Mouse (Mus musculus): Measurements from ENCODE around the gene Yju2. TPM values are rescaled to one million over a fixed set of nuclear protein-coding genes. Genes with fewer than 3 reads are reported as not detected.

Yju2 gene
- total RNA-seq, 1 experiment = 14.0 TPM

DNA sequence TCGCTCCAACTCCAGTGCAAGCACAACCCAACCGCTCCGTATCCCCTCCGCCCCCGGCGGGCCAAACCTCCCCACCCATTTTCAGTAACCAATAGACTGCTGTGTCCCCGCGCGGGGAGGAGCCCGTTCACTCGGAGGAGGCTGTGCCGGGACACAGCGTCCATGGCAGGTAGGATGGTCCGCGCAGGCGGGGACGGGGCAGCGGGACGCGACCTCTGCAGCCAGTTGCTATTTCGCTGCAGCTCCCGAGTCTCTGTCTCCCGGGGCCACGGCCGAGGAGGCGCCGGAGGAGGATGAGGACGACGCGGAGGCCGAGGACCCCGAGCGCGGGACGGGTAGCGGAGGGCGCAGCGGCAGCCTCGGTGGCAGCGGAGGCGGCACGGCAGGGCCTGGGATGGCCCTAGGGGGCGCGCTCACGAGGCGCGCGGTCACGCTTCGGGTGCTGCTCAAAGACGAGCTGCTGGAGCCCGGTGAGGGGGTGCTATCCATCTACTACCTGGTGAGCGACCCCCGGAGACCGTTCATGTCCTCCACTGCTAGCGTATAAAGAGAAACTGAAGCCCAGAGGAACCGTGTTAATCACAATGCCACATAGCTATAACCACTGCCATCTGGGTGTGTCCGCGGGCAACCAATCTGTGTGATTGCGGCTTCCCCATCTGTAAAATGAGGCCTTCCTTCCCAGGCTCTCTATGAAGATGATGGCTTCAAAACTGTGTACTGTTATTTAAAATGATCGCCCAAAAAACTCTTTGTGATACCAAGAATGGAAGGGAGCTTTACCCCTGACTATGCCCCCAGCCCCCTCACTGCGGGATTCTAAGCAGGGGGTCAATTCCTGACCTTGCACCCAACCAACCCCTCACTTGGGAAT is 50.4 kb downstream of the Yju2 start:
- Histone ChIP-seq H3K9me3 (ENCODE audit: control insufficient read depth, insufficient read depth, low read depth, low read length) (no peaks in the 10 kb centered on the region), H3K36me3 (ENCODE audit: control insufficient read depth, insufficient read depth, low read length, poor library complexity, severe bottlenecking) (peaks cover 12% of the 10 kb centered on the region; the same call in 1 of the 2 replicates), H3K4me3 (ENCODE audit: insufficient read depth in 1 of 2, low read depth in 1 of 2, low read length in 2 of 2, poor library complexity in 1 of 2, severe bottlenecking in 1 of 2) (peak overlapping the region; percentile 88 to 99), H3K9ac (ENCODE audit: insufficient read depth, low read depth, low read length, poor library complexity, severe bottlenecking) (peak overlapping the region; percentile 79), H3K27ac (ENCODE audit: insufficient read depth, low read depth, low read length, poor library complexity, severe bottlenecking) (peak overlapping the region; percentile 54; the same call in 1 of the 2 replicates), H3K4me1 (ENCODE audit: control insufficient read depth in 2 of 2, insufficient read depth in 2 of 2, low read length in 2 of 2, poor library complexity in 1 of 2) (peaks cover 0 to 8% of the 10 kb centered on the region in 2 experiments; a peak in 2 of 4 replicates)
- peak; percentile 83 for DNase-seq (ENCODE audit: low read depth, low spot score)
- no peak for TF ChIP-seq CHD2 (IDR thresholded peaks at IDR 0.05; ENCODE audit: low read depth, low read length)
- TF ChIP-seq HCFC1 (IDR thresholded peaks at IDR 0.05; ENCODE audit: borderline replicate concordance, insufficient read depth, low read length) = no peak; the same call in 1 of the 2 replicates
- TF ChIP-seq ZC3H11A (IDR thresholded peaks at IDR 0.05; ENCODE audit: borderline replicate concordance, low read depth, low read length) = no peak
- in situ Hi-C loops (cut with MboI; ENCODE audit: low sequenced_read_pairs in 2 of 2, unreplicated experiment in 2 of 2) = no loop called here

DNA sequence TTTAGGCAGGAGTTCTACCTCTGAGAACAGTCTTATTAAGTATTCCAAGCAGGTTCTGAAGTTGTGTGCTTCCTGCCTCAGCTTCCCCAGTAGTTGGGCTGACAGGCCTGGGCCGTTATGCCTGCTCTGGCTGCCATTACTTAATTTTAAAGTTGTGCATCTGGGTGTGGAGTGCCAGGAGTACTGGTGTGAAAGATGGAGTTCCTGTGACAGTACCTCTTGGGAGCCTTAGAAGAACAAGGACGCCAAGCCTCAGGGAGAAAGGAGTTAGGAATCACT is 51.0 kb downstream of the Yju2 start:
- H3K27ac ChIP-seq (ENCODE audit: insufficient read depth, low read depth, low read length, poor library complexity, severe bottlenecking) = no peak overlapping the region
- in situ Hi-C loops (cut with MboI; ENCODE audit: low sequenced_read_pairs in 2 of 2, unreplicated experiment in 2 of 2) = no loop called here
- no peaks in the 10 kb centered on the region for H3K9me3 ChIP-seq (ENCODE audit: control insufficient read depth, insufficient read depth, low read depth, low read length)
- peaks cover 0 to 8% of the 10 kb centered on the region in 2 experiments; a peak in 2 of 4 replicates for H3K4me1 ChIP-seq (ENCODE audit: control insufficient read depth in 2 of 2, insufficient read depth in 2 of 2, low read length in 2 of 2, poor library complexity in 1 of 2)
- no peak for DNase-seq (ENCODE audit: low read depth, low spot score)
- TF ChIP-seq ZNF384 (IDR thresholded peaks at IDR 0.05; ENCODE audit: low read depth, low read length) (no peak), MAFK (IDR thresholded peaks at IDR 0.05; ENCODE audit: insufficient read depth, low read depth, low read length) (no peak), CHD2 (IDR thresholded peaks at IDR 0.05; ENCODE audit: low read depth, low read length) (no peak)
- peak overlapping the region; percentile 79; the same call in 1 of the 2 replicates for H3K9ac ChIP-seq (ENCODE audit: insufficient read depth, low read depth, low read length, poor library complexity, severe bottlenecking)
- H3K36me3 ChIP-seq (ENCODE audit: control insufficient read depth, insufficient read depth, low read length, poor library complexity, severe bottlenecking) = peaks cover 14% of the 10 kb centered on the region; the same call in 1 of the 2 replicates
- peak overlapping the region; percentile 88 to 99 for H3K4me3 ChIP-seq (ENCODE audit: insufficient read depth in 1 of 2, low read depth in 1 of 2, low read length in 2 of 2, poor library complexity in 1 of 2, severe bottlenecking in 1 of 2)

DNA sequence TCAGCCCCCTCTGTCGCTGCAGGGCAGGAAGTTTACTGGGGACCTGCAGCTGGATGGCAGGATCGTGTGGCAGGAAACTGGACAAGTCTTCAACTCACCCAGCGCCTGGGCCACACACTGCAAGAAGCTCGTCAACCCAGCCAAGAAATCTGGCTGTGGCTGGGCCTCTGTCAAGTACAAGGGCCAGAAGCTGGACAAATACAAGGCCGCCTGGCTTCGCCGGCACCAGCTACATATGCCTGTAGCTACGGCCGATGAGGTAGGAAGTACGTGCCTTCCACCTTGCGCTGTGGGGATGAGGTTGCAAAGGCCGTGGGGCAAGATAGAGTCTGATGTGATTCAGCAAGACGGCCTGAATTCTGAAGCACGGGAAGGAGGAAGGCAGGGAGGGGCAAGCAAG is 51.4 kb downstream of the Yju2 start:
- H3K9me3 ChIP-seq (ENCODE audit: control insufficient read depth, insufficient read depth, low read depth, low read length) = no peaks in the 10 kb centered on the region
- no peak overlapping the region for H3K27ac ChIP-seq (ENCODE audit: insufficient read depth, low read depth, low read length, poor library complexity, severe bottlenecking)
- no peak for DNase-seq (ENCODE audit: low read depth, low spot score)
- H3K4me1 ChIP-seq (ENCODE audit: control insufficient read depth in 2 of 2, insufficient read depth in 2 of 2, low read length in 2 of 2, poor library complexity in 1 of 2) = peaks cover 0 to 5% of the 10 kb centered on the region in 2 experiments; a peak in 2 of 4 replicates
- no peak for TF ChIP-seq MAFK (IDR thresholded peaks at IDR 0.05; ENCODE audit: insufficient read depth, low read depth, low read length)
- no peak for TF ChIP-seq ZC3H11A (IDR thresholded peaks at IDR 0.05; ENCODE audit: borderline replicate concordance, low read depth, low read length)
- no peak for TF ChIP-seq ZNF384 (IDR thresholded peaks at IDR 0.05; ENCODE audit: low read depth, low read length)
- no peak for TF ChIP-seq CHD2 (IDR thresholded peaks at IDR 0.05; ENCODE audit: low read depth, low read length)
- no peak for TF ChIP-seq HCFC1 (IDR thresholded peaks at IDR 0.05; ENCODE audit: borderline replicate concordance, insufficient read depth, low read length)
- peaks cover 17% of the 10 kb centered on the region for H3K36me3 ChIP-seq (ENCODE audit: control insufficient read depth, insufficient read depth, low read length, poor library complexity, severe bottlenecking)
- peak overlapping the region in 1 of 2 experiments; percentile 99; a peak in 3 of 4 replicates for H3K4me3 ChIP-seq (ENCODE audit: insufficient read depth in 1 of 2, low read depth in 1 of 2, low read length in 2 of 2, poor library complexity in 1 of 2, severe bottlenecking in 1 of 2)
- in situ Hi-C loops (cut with MboI; ENCODE audit: low sequenced_read_pairs in 2 of 2, unreplicated experiment in 2 of 2) = no loop called here
- H3K9ac ChIP-seq (ENCODE audit: insufficient read depth, low read depth, low read length, poor library complexity, severe bottlenecking) = no peak overlapping the region

DNA sequence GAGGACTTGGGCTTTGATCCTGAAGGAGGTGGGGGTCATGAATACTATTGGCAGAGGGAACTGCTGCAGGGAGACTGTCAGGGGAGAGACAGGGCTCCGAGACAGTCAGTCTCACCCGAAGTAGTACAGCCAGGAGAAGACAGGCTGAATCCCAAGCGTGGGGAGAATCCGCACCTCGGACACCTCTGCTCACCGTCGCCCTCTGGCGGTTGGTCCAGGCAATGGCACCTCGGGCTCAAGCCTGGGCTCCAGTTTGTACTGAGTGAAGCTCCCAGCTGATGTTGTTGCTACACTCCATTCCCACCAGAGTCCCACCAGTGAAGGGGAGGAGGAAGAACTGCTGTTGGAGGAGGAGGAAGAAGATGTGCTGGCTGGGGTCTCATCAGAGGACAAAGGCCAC is 51.8 kb downstream of the Yju2 start:
- DNase-seq (ENCODE audit: low read depth, low spot score) = no peak
- in situ Hi-C loops (cut with MboI; ENCODE audit: low sequenced_read_pairs in 2 of 2, unreplicated experiment in 2 of 2) = no loop called here
- Histone ChIP-seq H3K36me3 (ENCODE audit: control insufficient read depth, insufficient read depth, low read length, poor library complexity, severe bottlenecking) (peaks cover 19% of the 10 kb centered on the region), H3K27ac (ENCODE audit: insufficient read depth, low read depth, low read length, poor library complexity, severe bottlenecking) (no peak overlapping the region), H3K9me3 (ENCODE audit: control insufficient read depth, insufficient read depth, low read depth, low read length) (no peaks in the 10 kb centered on the region), H3K4me1 (ENCODE audit: control insufficient read depth in 2 of 2, insufficient read depth in 2 of 2, low read length in 2 of 2, poor library complexity in 1 of 2) (peaks cover 0 to 4% of the 10 kb centered on the region in 2 experiments; a peak in 2 of 4 replicates), H3K9ac (ENCODE audit: insufficient read depth, low read depth, low read length, poor library complexity, severe bottlenecking) (no peak overlapping the region), H3K4me3 (ENCODE audit: insufficient read depth in 1 of 2, low read depth in 1 of 2, low read length in 2 of 2, poor library complexity in 1 of 2, severe bottlenecking in 1 of 2) (peak overlapping the region in 1 of 2 experiments; percentile 11; a peak in 1 of 4 replicates)
- TF ChIP-seq HCFC1 (IDR thresholded peaks at IDR 0.05; ENCODE audit: borderline replicate concordance, insufficient read depth, low read length) = no peak
- TF ChIP-seq MAFK (IDR thresholded peaks at IDR 0.05; ENCODE audit: insufficient read depth, low read depth, low read length) = no peak
- TF ChIP-seq ZC3H11A (IDR thresholded peaks at IDR 0.05; ENCODE audit: borderline replicate concordance, low read depth, low read length) = no peak
- no peak for TF ChIP-seq ZNF384 (IDR thresholded peaks at IDR 0.05; ENCODE audit: low read depth, low read length)
- no peak for TF ChIP-seq CHD2 (IDR thresholded peaks at IDR 0.05; ENCODE audit: low read depth, low read length)

Measured in ES-E14 (cell line).